Mouse (Mus musculus) liver, embryonic 15.5 days (tissue): Measurements from ENCODE around the gene Psmd5. TPM values are rescaled to one million over a fixed set of nuclear protein-coding genes. Genes with fewer than 3 reads are reported as not detected.

Experiments used
- ATAC-seq: fragments of 200-750 bp; cut with Nextera tagmentation; 2 replicates; pipeline ENCODE4 v1.8.0; 2017; ENCODE audit warnings: moderate number of reproducible peaks, mild to moderate bottlenecking, moderate library complexity; ENCODE audit not compliant: insufficient read depth
- H3K27ac ChIP-seq: fragments of 300-500 bp; sonication (generic); replicated peaks from 2 replicates; pipeline ENCODE4 v1.5.1; 2015; ENCODE audit warnings: mild to moderate bottlenecking, inconsistent platforms
- H3K27me3 ChIP-seq: fragments of 300-500 bp; sonication (generic); 2 replicates; pipeline ENCODE4 v1.6.1; 2015; ENCODE audit warnings: mild to moderate bottlenecking, inconsistent platforms
- H3K36me3 ChIP-seq: fragments of 300-500 bp; sonication (generic); replicated peaks from 2 replicates; pipeline ENCODE4 v1.6.1; 2015; ENCODE audit warnings: moderate library complexity, mild to moderate bottlenecking, inconsistent platforms
- H3K4me1 ChIP-seq: fragments of 300-500 bp; sonication (generic); replicated peaks from 2 replicates; pipeline ENCODE4 v1.6.1; 2015; ENCODE audit warnings: inconsistent platforms
- H3K4me2 ChIP-seq: fragments of 300-500 bp; sonication (generic); 2 replicates; pipeline ENCODE4 v1.6.1; 2015; ENCODE audit warnings: moderate library complexity, mild to moderate bottlenecking, inconsistent platforms
- H3K4me3 ChIP-seq: fragments of 300-500 bp; sonication (generic); replicated peaks from 2 replicates; pipeline ENCODE4 v1.5.1; 2015; ENCODE audit warnings: mild to moderate bottlenecking, inconsistent platforms
- H3K9ac ChIP-seq: fragments of 300-500 bp; sonication (generic); 2 replicates; pipeline ENCODE4 v1.6.1; 2015; ENCODE audit warnings: moderate library complexity, mild to moderate bottlenecking, inconsistent platforms
- H3K9me3 ChIP-seq: fragments of 300-500 bp; sonication (generic); replicated peaks from 2 replicates; pipeline ENCODE4 v1.6.1; 2016; ENCODE audit warnings: inconsistent platforms
- WGBS: fragments of 180-500 bp; shearing (Covaris S2); methylation state at CpG from one replicate; pipeline ENCODE4 v1.1.7; 2015; ENCODE audit warnings: mixed read lengths; ENCODE audit not compliant: insufficient replicate concordance; 5-methylcytosine and 5-hydroxymethylcytosine counted together
- polyA plus RNA-seq: library from polyadenylated mRNA; unstranded; fragments of >200 nt; fragmentation: Nextera tagmentation; extraction: Ambion mirVana; gene quantifications from 2 replicates; pipeline ENCODE4 v1.2.1, GENCODE M21; 2015

The Psmd5 gene
- polyA plus RNA-seq, 1 experiment from 2014 or later, result 71.5 TPM

GRCm38 (mm10) chr2:34896821-34897460, 22.2 kb upstream of the Psmd5 start:
- Histone ChIP-seq H3K27me3 (no peaks in the 10 kb centered on the region), H3K4me2 (no peak overlapping the region), H3K9ac (no peak overlapping the region), H3K36me3 (peaks cover 22% of the 10 kb centered on the region; the same call in 1 of the 2 replicates), H3K27ac (no peak overlapping the region), H3K4me3 (no peak overlapping the region), H3K4me1 (peaks cover 5% of the 10 kb centered on the region; the same call in 1 of the 2 replicates), H3K9me3 (no peaks in the 10 kb centered on the region)
- ATAC-seq, result no peak
- 79% methylated on average over 17 of the region's 17 CpGs for WGBS

GRCm38 (mm10) chr2:34895503-34896113, 20.8 kb upstream of the Psmd5 start:
- 80% methylated on average over 19 of the region's 19 CpGs for WGBS
- Histone ChIP-seq H3K4me3 (no peak overlapping the region), H3K9ac (no peak overlapping the region), H3K27ac (no peak overlapping the region), H3K27me3 (no peaks in the 10 kb centered on the region), H3K9me3 (no peaks in the 10 kb centered on the region), H3K36me3 (peaks cover 19% of the 10 kb centered on the region; the same call in 1 of the 2 replicates), H3K4me1 (peaks cover 5% of the 10 kb centered on the region; the same call in 1 of the 2 replicates), H3K4me2 (no peak overlapping the region)
- no peak for ATAC-seq

- Histone ChIP-seq H3K9me3 (no peaks in the 10 kb centered on the region), H3K9ac (no peak overlapping the region), H3K27me3 (0 out of 2 replicates have a peak, but pooled peaks cover 4% of the 10 kb centered on the region), H3K4me2 (no peak overlapping the region), H3K4me1 (peaks cover 5% of the 10 kb centered on the region; the same call in 1 of the 2 replicates), H3K27ac (no peak overlapping the region), H3K4me3 (no peak overlapping the region), H3K36me3 (peaks cover 12% of the 10 kb centered on the region; the same call in 1 of the 2 replicates)
- ATAC-seq, result no peak
- WGBS, result 30% methylated on average over 5 of the region's 5 CpGs
These were observed 19.2 kb upstream of the Psmd5 start for GRCm38 (mm10) chr2:34893950-34894349.

- Histone ChIP-seq H3K4me2 (no peak overlapping the region), H3K9ac (no peak overlapping the region), H3K27ac (no peak overlapping the region), H3K36me3 (no peaks in the 10 kb centered on the region), H3K4me3 (no peak overlapping the region), H3K9me3 (no peaks in the 10 kb centered on the region), H3K4me1 (0 out of 2 replicates have a peak, but pooled peaks cover 3% of the 10 kb centered on the region), H3K27me3 (peaks cover 38% of the 10 kb centered on the region; the same call in 1 of the 2 replicates)
- WGBS, result 68% methylated on average over 2 of the region's 2 CpGs
- ATAC-seq, result no peak
These were observed 9.4 kb upstream of the Psmd5 start for GRCm38 (mm10) chr2:34884186-34884585.

- H3K4me3 ChIP-seq, result no peak overlapping the region
- 0 out of 2 replicates have a peak overlapping the region, but pooled peaks have one; percentile 29 for H3K27ac ChIP-seq
- 50% methylated on average over 5 of the region's 5 CpGs for WGBS
These were observed 8.4 kb upstream of the Psmd5 start for GRCm38 (mm10) chr2:34883190-34883589.

GRCm38 (mm10) chr2:34882757-34883156, 8.0 kb upstream of the Psmd5 start:
- no peak overlapping the region for H3K4me2 ChIP-seq
- 82% methylated on average over 2 of the region's 2 CpGs for WGBS
- no peak overlapping the region for H3K4me3 ChIP-seq
- no peaks in the 10 kb centered on the region for H3K9me3 ChIP-seq
- 0 out of 2 replicates have a peak, but pooled peaks cover 3% of the 10 kb centered on the region for H3K4me1 ChIP-seq
- H3K27me3 ChIP-seq, result peaks cover 42% of the 10 kb centered on the region
- H3K9ac ChIP-seq, result no peak overlapping the region
- H3K27ac ChIP-seq, result no peak overlapping the region
- no peaks in the 10 kb centered on the region for H3K36me3 ChIP-seq
- no peak for ATAC-seq

More at GRCm38 (mm10) chr2:34883190-34883589, 8.4 kb upstream of the Psmd5 start:
- Histone ChIP-seq H3K9me3 (no peaks in the 10 kb centered on the region), H3K4me2 (no peak overlapping the region), H3K36me3 (no peaks in the 10 kb centered on the region), H3K4me1 (0 out of 2 replicates have a peak, but pooled peaks cover 3% of the 10 kb centered on the region), H3K27me3 (peaks cover 38% of the 10 kb centered on the region; the same call in 1 of the 2 replicates), H3K9ac (no peak overlapping the region)
- peak; percentile 77 for ATAC-seq

GRCm38 (mm10) chr2:34880054-34880453, 5.3 kb upstream of the Psmd5 start:
- no peaks in the 10 kb centered on the region for H3K9me3 ChIP-seq
- H3K4me3 ChIP-seq, result no peak overlapping the region
- no peaks in the 10 kb centered on the region for H3K36me3 ChIP-seq
- H3K27ac ChIP-seq, result no peak overlapping the region
- H3K9ac ChIP-seq, result no peak overlapping the region
- 0 out of 2 replicates have a peak, but pooled peaks cover 3% of the 10 kb centered on the region for H3K4me1 ChIP-seq
- no peak for ATAC-seq
- H3K27me3 ChIP-seq, result peaks cover 60% of the 10 kb centered on the region
- H3K4me2 ChIP-seq, result no peak overlapping the region
- 67% methylated on average over 10 of the region's 10 CpGs for WGBS

GRCm38 (mm10) chr2:34874271-34874670, 497 bp downstream of the Psmd5 start, which contains the start of gene Cutal:
Gene Cutal (plus strand): TSS chr2:34874396.
- peak within 1 kb of the TSS; percentile 42 for H3K9ac ChIP-seq
- H3K27ac ChIP-seq, result peak within 1 kb of the TSS; percentile 55
- no peaks in the 10 kb centered on the region for H3K36me3 ChIP-seq
- peaks cover 57% of the 10 kb centered on the region for H3K27me3 ChIP-seq
- H3K9me3 ChIP-seq, result no peaks in the 10 kb centered on the region
- WGBS, result 17% methylated on average over 14 of the region's 14 CpGs
- H3K4me2 ChIP-seq, result peak within 1 kb of the TSS; percentile 41
- H3K4me3 ChIP-seq, result peak within 1 kb of the TSS; percentile 48
- peaks cover 20% of the 10 kb centered on the region for H3K4me1 ChIP-seq
- no peak for ATAC-seq

- peak; percentile 90 for ATAC-seq
- Histone ChIP-seq H3K27ac (peak overlapping the region; percentile 97), H3K4me1 (peaks cover 40% of the 10 kb centered on the region), H3K9ac (peak overlapping the region; percentile 93), H3K4me2 (peak overlapping the region; percentile 89), H3K36me3 (peaks cover 18% of the 10 kb centered on the region), H3K27me3 (peaks cover 33% of the 10 kb centered on the region), H3K4me3 (peak overlapping the region; percentile 87), H3K9me3 (no peaks in the 10 kb centered on the region)
- under 1% methylated on average over 67 of the region's 67 CpGs for WGBS
These were observed 4.0 kb downstream of the Psmd5 start for GRCm38 (mm10) chr2:34870520-34871474.

GRCm38 (mm10) chr2:34869680-34870079, 5.1 kb downstream of the Psmd5 start:
- Histone ChIP-seq H3K36me3 (peaks cover 29% of the 10 kb centered on the region), H3K9ac (peak overlapping the region; percentile 71), H3K4me3 (peak overlapping the region; percentile 87), H3K4me1 (peaks cover 40% of the 10 kb centered on the region), H3K27me3 (peaks cover 25% of the 10 kb centered on the region), H3K4me2 (peak overlapping the region; percentile 89), H3K27ac (peak overlapping the region; percentile 97), H3K9me3 (no peaks in the 10 kb centered on the region)
- WGBS, result 5% methylated on average over 5 of the region's 5 CpGs
- peak; percentile 74 for ATAC-seq
